Mouse (Mus musculus): ENCODE results near the gene Gm5868.
A peak's percentile ranks its signal among the peaks of the same experiment; 100 is the strongest.
"Not testable (repeated sequence)": the region's sequence is repeated elsewhere in the genome, so short reads cannot be mapped to it uniquely, and the experiment has no call there.

Gm5868 gene

DNA sequence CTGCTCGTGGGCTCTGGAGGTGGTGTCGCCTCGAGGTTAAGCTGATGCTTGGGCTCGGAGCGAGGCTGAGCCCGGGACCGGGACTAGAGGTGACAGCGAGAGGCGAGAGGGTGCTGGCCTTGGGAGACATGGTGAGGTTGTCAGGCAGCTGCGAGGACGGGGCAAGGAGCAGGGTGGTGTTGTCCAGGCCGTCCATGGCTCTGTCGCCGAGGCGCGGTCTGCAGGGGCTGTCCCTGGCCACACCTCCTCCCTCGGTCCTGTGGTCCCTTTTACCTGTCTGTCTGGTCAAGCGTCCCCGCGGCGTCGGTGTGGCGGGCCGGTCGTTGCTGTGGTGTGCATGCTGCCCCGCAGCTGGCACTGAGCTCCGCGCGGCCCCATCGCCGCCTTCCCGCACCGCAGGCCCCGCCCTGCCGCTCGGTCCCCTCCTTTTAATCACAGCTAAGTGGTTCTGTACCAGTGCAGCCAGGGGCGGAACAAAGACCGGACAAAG is at the start of gene Gm5868:
TSS of gene Gm5868 (minus strand) at position 360 of the 490 bp plus-strand sequence.
- no peak for DNase-seq

DNA sequence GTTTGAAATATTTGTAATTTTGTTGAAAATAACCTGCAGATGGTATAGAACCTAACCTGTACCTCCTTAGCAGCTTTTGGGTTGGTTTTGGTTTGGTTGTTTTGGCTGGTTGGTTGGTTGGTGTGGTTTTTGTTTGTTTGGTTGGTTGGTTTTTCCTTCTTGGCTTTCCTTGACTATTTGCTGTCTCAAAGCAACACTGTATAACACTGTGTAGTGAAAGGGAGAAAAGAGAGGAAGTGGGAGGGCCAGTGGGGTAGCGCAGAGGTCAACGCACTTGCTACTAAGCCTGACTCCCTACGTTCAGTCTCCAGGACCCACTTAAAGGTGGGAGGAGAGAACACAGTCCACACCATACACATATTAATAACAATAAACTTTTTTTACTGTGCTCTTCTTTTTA is 49.2 kb upstream of the Gm5868 start:
- no peak for DNase-seq

GRCm38 (mm10) chr5:72636122-72636521 is 48.8 kb upstream of the Gm5868 start:
- DNase-seq = peak; percentile 29 to 31

- DNase-seq = no peak
Observed at GRCm38 (mm10) chr5:72634791-72635271, 47.5 kb upstream of the Gm5868 start.

- no peak for DNase-seq
Observed at GRCm38 (mm10) chr5:72630026-72630425, 42.7 kb upstream of the Gm5868 start.

DNA sequence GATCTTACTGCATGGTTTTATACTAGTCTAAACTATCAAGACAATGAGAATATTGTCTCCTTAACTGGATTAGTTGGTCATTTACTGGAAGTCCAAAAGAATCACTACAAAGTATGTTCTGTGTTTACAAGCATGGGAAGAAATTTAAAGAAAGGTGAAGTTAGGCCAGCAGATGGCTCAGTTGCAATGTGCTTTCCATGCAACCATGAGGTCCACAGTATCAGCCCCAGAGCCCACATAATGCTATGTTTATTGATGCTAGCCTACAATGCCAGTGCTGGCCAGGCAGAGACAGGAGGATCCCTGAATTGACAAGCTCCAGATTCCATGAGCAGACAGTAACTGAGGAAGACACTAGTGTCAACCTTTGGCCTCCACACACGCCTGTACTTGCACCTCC is 33.7 kb upstream of the Gm5868 start:
- DNase-seq = no peak

GRCm38 (mm10) chr5:72617413-72617812 is 30.1 kb upstream of the Gm5868 start:
- DNase-seq = no peak

GRCm38 (mm10) chr5:72603138-72603537 is 15.8 kb upstream of the Gm5868 start:
- no peak for DNase-seq

- peak; percentile 42 to 60 for DNase-seq
Observed at GRCm38 (mm10) chr5:72601006-72601405, 13.7 kb upstream of the Gm5868 start.

DNA sequence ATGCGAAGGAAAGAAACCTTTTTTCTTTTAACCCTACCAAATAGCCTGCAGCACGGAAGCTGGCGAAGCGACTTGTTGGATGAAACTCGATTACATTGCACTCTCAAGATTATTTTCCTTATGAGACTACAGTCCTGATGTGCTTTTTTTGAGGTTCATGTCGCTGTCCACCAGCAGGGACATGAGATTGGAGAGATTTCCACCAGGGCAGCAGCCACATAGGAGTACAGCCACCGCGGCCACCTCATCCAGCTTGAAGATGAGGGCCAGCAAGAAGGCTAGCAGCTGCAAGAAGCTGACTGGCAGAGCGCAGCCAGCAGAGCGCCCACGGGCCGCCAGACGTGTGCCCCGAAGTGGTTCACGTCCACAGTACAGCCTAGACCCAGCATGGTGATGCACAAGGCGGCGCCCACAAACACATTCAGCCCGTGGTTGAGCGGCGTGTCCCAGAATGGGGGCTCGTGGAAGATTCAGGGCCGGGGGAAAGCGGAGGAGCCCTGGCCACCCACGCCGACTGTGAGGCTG is 622 bp downstream of the Gm5868 start:
- not testable (repeated sequence) for DNase-seq

- not testable (repeated sequence) for DNase-seq
Observed at GRCm38 (mm10) chr5:72586122-72586521, 1.2 kb downstream of the Gm5868 start.

DNA sequence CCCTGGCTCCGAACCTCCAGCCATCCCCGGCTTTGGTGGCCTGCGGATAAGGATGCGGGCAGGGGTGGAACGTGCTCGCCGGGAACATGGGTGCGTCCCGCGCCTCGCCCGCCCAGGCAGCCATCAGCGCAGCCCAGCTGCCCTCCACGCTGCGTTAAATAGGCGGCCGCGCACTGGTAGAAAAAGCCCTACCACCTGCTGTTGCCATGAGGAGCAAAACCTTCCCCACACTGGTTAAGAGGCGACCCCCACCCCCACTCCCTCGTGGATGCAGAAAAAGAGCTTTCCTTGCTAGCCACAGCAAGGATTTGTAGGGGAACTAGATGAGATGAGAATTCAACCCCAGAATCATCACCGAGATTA is 6.4 kb downstream of the Gm5868 start, which contains the start of gene Zar1:
TSS of gene Zar1 (minus strand) at position 285 of the 363 bp plus-strand sequence.
- DNase-seq = not testable (repeated sequence)

DNA sequence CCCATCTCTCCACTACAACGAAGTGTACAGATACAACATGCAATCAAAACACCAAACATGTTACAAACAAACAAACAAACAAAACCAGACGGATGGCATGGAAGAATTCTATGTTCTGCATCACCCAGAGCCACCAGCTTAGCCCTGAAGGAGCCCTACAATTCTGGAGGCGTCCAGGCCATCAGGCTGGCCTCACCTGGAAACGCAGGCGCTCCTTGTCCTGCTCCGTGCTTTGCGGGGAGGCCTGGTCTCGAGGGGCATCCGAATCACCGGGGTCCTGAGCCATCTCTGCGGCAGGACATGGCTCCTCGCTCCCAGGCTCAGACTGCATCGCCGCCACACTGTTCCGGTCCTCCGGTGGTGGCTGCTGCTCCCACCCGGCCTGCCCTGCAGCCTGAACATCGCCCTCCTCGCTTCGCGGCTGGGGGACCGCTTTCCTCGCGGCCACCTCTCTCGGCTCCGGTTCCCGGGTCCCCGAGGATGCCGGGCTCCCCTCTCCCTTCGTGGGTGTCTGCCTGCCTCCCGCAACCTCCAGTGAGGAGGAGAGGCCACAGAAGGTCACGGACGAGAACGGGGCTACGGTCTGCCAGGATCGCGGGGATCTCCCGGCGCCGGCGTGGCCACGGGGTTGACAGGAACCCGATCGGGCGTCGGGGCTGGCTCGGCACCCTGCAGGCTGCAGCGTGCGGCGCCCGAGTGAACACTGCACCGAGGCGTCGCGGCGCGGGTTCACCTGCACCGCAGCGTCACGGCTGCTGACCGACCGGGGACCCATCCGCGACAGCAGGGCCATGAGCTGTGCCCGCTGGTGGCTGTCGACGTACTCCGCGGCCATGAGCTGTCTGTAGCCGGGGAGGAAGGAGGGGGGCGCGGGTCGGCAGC is 7.0 kb downstream of the Gm5868 start:
- DNase-seq = peak in 1 of 2 experiments; percentile 12

GRCm38 (mm10) chr5:72579599-72579998 is 7.8 kb downstream of the Gm5868 start:
- not testable (repeated sequence) for DNase-seq

DNA sequence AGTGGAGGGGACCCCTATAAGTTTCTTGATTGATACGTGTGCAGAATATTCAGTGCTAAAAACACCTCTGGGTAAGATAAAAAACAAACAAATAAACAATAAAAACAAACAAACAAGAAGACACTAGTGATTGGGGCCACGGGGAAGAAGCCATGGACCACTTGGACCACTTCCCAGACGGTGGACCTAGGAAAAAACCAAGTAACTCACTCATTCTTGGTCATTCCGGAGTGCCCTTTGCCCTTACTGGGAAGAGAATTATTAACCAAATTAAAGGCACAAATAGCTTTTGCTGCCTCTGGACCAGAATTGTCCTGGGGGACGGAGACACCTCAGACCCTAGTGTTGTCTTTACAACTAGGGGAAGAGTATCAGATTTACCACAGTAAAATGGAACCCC is 21.7 kb downstream of the Gm5868 start:
- no peak for DNase-seq

- DNase-seq = not testable (repeated sequence)
Observed at GRCm38 (mm10) chr5:72563183-72563582, 24.2 kb downstream of the Gm5868 start.

- DNase-seq = no peak
Observed at GRCm38 (mm10) chr5:72560976-72561628, 26.2 kb downstream of the Gm5868 start.

DNA sequence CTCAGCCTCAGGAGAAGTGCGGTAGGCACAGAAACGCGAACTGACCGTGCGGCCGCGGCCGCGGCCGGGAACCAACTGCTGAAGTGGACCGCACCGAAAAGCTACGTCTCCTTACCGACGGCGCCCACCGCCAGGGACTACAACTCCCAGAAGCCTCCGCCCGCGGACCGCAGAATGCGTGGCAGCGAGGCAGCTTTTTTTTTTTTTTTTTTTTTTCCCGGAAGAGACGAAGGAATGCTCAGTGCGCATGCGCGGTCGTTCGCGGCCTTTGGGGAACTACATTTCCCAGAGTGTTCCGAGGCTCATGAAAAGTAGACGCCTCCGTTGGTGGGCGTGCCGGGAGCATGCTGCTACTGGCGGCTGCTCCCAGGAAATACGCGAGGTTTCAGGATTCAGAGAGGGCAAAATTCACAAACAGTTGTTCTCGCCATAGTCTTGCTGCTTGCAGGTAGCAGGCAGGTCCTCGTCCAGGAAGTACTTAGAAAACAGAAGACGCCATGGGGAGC is 27.8 kb downstream of the Gm5868 start, which contains the start of gene Nfxl1:
TSS of gene Nfxl1 (minus strand) at position 141 of the 506 bp plus-strand sequence.
- peak; percentile 97 to 98 for DNase-seq

DNA sequence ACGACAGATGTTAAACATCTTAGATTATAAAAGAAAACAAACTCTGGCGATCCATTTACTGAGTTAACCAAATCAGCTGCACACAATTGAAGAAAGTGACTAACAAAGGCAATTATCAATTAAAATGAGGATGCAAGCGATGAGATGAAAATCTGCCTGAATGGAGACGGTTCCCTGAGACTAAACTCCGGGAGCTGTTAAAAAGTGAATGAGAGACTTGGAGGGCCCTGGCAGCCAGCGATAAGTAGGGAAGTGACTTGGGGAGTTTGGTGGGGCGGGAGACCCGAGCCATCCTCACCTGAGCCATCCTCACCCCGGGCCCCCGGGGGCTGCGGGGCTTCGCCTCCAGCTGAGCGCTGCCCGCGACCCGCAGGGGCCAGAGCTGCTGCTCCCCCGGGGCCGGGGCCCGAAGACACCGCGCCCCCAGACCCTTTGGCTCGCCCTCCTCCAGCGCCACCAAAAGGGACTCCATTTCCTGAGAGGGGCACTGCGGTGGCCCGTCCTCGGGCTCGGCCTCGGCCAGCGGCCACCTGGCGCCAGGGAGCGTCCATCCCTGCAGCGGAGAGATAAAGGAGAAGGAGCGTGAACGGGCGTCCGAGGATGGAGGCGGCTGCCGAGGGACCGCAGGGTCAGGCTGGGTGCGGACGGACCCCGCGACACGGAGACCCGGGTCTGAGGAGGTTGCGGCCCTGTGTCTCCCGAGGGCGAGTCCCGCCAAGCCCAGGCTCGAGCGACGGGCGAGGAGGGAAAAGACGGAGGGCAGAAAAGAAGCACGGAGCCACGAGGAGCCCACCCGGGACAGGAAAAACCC is 28.4 kb downstream of the Gm5868 start:
- DNase-seq = no peak

GRCm38 (mm10) chr5:72556245-72556644 is 31.1 kb downstream of the Gm5868 start:
- no peak for DNase-seq

DNA sequence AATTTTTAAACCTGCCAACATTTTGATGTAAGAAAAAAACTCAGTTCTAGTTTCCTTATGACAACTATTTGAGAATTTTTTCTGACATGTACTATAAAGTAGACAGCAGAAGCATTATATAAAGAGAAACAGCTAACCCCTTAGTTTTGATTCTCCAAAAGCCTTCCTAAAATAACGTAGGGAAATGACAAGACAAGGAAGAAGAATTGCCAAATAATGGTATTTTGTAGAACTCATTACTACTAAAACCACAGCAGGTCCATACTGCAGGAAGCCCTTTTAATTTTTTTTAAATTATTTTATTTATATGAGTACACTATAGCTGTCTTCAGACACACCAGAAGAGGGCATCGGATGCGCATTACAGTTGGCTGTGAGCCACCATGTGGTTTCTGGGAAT is 36.1 kb downstream of the Gm5868 start:
- DNase-seq = no peak
